Mouse (Mus musculus): ENCODE data around the gene Myo10. TPM values are rescaled to one million over a fixed set of nuclear protein-coding genes. Genes with fewer than 3 reads are reported as not detected.
A peak's percentile ranks its signal among the peaks of the same experiment; 100 is the strongest.

Gene Myo10
- polyA plus RNA-seq, 1 experiment from 2014 or later, result 23.9 TPM

DNA sequence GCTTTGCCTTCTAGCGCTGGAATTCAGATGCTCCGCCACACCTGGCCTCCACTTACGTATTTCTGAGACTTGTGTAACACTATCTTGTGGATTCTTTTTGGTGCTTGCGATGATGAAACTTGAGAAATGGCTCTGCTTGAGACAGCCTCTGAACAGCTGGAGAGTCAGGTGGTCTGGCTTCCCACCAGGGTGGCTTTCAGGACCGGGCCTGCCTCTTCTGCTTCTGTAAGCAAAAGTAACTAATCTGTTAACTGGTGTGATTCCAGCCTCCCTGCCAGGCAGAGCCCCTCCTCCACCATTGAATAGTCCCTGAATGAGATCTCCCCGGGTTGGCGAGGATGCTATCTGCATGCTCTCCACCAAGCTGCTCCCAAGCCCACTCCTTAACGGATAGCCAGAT is 140.0 kb downstream of the Myo10 start:
- no peaks in the 10 kb centered on the region for H3K9me3 ChIP-seq
- H3K9ac ChIP-seq, result no peak overlapping the region
- H3K27me3 ChIP-seq (replicated peaks), result no peaks in the 10 kb centered on the region
- no peak overlapping the region for H3K27ac ChIP-seq
- H3K4me2 ChIP-seq (replicated peaks), result no peak overlapping the region
- WGBS, result 38% methylated on average over 8 of the region's 8 CpGs
- no peak for ATAC-seq
- no peak overlapping the region for H3K4me3 ChIP-seq (replicated peaks)
- peaks cover 33% of the 10 kb centered on the region for H3K4me1 ChIP-seq (replicated peaks)
- H3K36me3 ChIP-seq, result no peaks in the 10 kb centered on the region

GRCm38 (mm10) chr15:25763106-25763505 is 140.8 kb downstream of the Myo10 start:
- H3K27ac ChIP-seq, result no peak overlapping the region
- WGBS, result 87% methylated on average over 7 of the region's 7 CpGs
- H3K9me3 ChIP-seq, result no peaks in the 10 kb centered on the region
- H3K36me3 ChIP-seq, result no peaks in the 10 kb centered on the region
- no peak for ATAC-seq
- peaks cover 35% of the 10 kb centered on the region for H3K4me1 ChIP-seq (replicated peaks)
- H3K4me3 ChIP-seq (replicated peaks), result no peak overlapping the region
- no peak overlapping the region for H3K9ac ChIP-seq
- no peaks in the 10 kb centered on the region for H3K27me3 ChIP-seq (replicated peaks)
- H3K4me2 ChIP-seq (replicated peaks), result no peak overlapping the region

GRCm38 (mm10) chr15:25764653-25765352 is 142.5 kb downstream of the Myo10 start:
- 79% methylated on average over 13 of the region's 13 CpGs for WGBS
- H3K9ac ChIP-seq, result no peak overlapping the region

DNA sequence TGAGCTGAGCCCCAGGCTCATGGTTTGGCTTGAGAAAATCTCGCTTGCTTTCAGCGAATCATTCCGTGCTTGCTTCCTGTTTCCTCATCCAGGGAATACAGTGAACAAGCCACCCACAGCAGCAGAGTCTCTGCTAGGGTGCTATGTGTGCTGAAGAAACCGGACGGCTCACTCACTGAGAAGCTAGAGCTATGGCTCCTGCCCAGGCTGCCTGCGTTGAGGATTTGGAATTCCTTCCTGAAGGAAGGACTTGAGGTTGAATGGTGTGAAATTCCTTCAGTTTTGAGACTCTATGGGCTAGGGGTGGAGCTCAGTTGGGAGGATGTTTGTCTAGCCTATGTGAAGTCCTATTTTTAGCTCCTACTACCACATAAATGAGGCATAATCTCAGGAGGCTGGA is 145.5 kb downstream of the Myo10 start:
- 51% methylated on average over 6 of the region's 6 CpGs for WGBS
- Histone ChIP-seq H3K4me3 (replicated peaks) (no peak overlapping the region), H3K9me3 (no peaks in the 10 kb centered on the region), H3K36me3 (0 out of 2 replicates have a peak, but pooled peaks cover 4% of the 10 kb centered on the region), H3K4me2 (replicated peaks) (0 out of 2 replicates have a peak overlapping the region, but pooled peaks have one; percentile 9), H3K27ac (0 out of 2 replicates have a peak overlapping the region, but pooled peaks have one; percentile 33), H3K27me3 (replicated peaks) (no peaks in the 10 kb centered on the region), H3K9ac (no peak overlapping the region), H3K4me1 (replicated peaks) (peaks cover 18% of the 10 kb centered on the region; the same call in 1 of the 2 replicates)
- peak; percentile 19; the same call in 1 of the 2 replicates for ATAC-seq

More at GRCm38 (mm10) chr15:25764653-25765352, 142.5 kb downstream of the Myo10 start:
- Histone ChIP-seq H3K36me3 (no peaks in the 10 kb centered on the region), H3K27ac (peak overlapping the region; percentile 10; the same call in 1 of the 2 replicates), H3K27me3 (replicated peaks) (no peaks in the 10 kb centered on the region), H3K4me2 (replicated peaks) (no peak overlapping the region), H3K4me3 (replicated peaks) (no peak overlapping the region), H3K4me1 (replicated peaks) (peaks cover 33% of the 10 kb centered on the region; the same call in 1 of the 2 replicates), H3K9me3 (no peaks in the 10 kb centered on the region)
- no peak for ATAC-seq

DNA sequence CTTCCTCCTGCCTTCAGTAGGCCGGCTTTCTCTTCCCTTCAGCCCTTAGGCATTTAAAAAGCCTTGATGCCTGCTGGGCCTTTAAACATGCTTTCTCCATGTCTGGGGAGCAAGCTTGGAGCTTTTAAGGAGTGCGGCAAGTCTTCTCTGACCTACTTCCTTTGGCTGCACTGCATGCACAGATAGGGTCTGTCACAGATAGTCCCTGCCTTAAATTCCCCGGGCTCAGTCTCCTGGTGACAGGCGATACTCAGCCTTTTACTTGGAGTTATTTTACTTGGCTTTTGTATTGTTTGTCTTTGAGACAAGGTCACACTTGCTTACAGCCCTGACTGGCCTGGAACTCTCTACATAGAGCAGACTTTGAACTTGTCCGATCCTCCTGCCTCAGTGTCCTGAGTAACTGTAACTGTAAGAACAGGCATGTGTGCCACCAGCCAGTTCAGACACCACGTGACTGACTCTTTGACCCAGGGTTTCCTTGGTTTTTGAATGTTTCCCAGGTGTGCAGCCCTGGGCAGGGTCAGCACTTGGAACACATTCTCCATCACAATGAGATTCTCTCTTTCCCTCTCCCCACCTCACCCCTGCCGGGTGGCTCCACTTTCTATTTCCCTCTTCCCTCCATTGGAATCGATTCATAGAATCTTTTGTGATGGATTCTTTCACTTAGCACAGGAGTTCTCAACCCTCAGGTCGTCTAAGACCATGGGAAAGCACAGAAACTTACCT is 147.4 kb downstream of the Myo10 start:
- WGBS, result 81% methylated on average over 9 of the region's 9 CpGs

DNA sequence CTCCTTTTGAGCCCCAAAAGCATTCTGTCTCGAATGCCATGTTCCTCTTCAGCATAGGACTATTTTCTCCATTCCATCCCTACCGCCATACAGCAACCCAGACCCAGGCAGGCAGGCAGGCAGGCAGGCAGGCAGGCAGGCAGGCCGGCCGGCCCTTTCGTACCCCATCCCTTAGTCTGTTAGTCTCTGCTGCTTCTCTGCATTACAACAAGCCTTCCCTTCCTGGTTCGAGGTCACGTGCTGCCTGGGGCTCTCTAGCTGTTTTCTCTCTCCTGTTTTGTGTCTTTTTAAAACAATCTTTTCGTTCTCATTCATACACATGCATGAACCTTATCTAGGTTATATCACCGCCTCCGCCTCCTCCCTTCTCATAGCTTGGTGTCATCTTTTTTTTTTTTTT is 149.5 kb downstream of the Myo10 start:
- no peak overlapping the region for H3K9ac ChIP-seq
- no peaks in the 10 kb centered on the region for H3K9me3 ChIP-seq
- H3K27me3 ChIP-seq (replicated peaks), result no peaks in the 10 kb centered on the region
- no peak for ATAC-seq
- 0 out of 2 replicates have a peak, but pooled peaks cover 4% of the 10 kb centered on the region for H3K36me3 ChIP-seq
- no peak overlapping the region for H3K4me2 ChIP-seq (replicated peaks)
- 95% methylated on average over 10 of the region's 10 CpGs for WGBS
- H3K27ac ChIP-seq, result no peak overlapping the region
- H3K4me3 ChIP-seq (replicated peaks), result no peak overlapping the region
- peaks cover 17% of the 10 kb centered on the region; the same call in 1 of the 2 replicates for H3K4me1 ChIP-seq (replicated peaks)

More for the DNA sequence above, 147.4 kb downstream of the Myo10 start:
- 0 out of 2 replicates have a peak, but pooled peaks cover 4% of the 10 kb centered on the region for H3K36me3 ChIP-seq
- H3K27me3 ChIP-seq (replicated peaks), result no peaks in the 10 kb centered on the region
- H3K4me3 ChIP-seq (replicated peaks), result no peak overlapping the region
- no peak overlapping the region for H3K9ac ChIP-seq
- H3K4me1 ChIP-seq (replicated peaks), result peaks cover 19% of the 10 kb centered on the region; the same call in 1 of the 2 replicates
- H3K27ac ChIP-seq, result no peak overlapping the region
- H3K4me2 ChIP-seq (replicated peaks), result no peak overlapping the region
- H3K9me3 ChIP-seq, result no peaks in the 10 kb centered on the region
- ATAC-seq, result no peak

- H3K9ac ChIP-seq, result peak overlapping the region; percentile 23; the same call in 1 of the 2 replicates
Measured at GRCm38 (mm10) chr15:25773711-25774513, 151.6 kb downstream of the Myo10 start.

GRCm38 (mm10) chr15:25778937-25779336 is 156.6 kb downstream of the Myo10 start:
- ATAC-seq, result no peak
- H3K4me2 ChIP-seq (replicated peaks), result no peak overlapping the region
- no peak overlapping the region for H3K27ac ChIP-seq
- peaks cover 5% of the 10 kb centered on the region; the same call in 1 of the 2 replicates for H3K4me1 ChIP-seq (replicated peaks)
- H3K27me3 ChIP-seq (replicated peaks), result no peaks in the 10 kb centered on the region
- no peak overlapping the region for H3K4me3 ChIP-seq (replicated peaks)
- H3K9me3 ChIP-seq, result no peaks in the 10 kb centered on the region
- no peak overlapping the region for H3K9ac ChIP-seq
- peaks cover 24% of the 10 kb centered on the region for H3K36me3 ChIP-seq
- WGBS, result 69% methylated on average over 8 of the region's 8 CpGs

More at GRCm38 (mm10) chr15:25773711-25774513, 151.6 kb downstream of the Myo10 start:
- H3K4me2 ChIP-seq (replicated peaks), result peak overlapping the region; percentile 62
- peaks cover 7% of the 10 kb centered on the region; the same call in 1 of the 2 replicates for H3K4me1 ChIP-seq (replicated peaks)
- peak overlapping the region; percentile 71 for H3K27ac ChIP-seq
- no peaks in the 10 kb centered on the region for H3K9me3 ChIP-seq
- peak; percentile 50 for ATAC-seq
- H3K4me3 ChIP-seq (replicated peaks), result peak overlapping the region; percentile 35
- H3K27me3 ChIP-seq (replicated peaks), result no peaks in the 10 kb centered on the region
- H3K36me3 ChIP-seq, result 0 out of 2 replicates have a peak, but pooled peaks cover 4% of the 10 kb centered on the region
- WGBS, result 5% methylated on average over 21 of the region's 21 CpGs

DNA sequence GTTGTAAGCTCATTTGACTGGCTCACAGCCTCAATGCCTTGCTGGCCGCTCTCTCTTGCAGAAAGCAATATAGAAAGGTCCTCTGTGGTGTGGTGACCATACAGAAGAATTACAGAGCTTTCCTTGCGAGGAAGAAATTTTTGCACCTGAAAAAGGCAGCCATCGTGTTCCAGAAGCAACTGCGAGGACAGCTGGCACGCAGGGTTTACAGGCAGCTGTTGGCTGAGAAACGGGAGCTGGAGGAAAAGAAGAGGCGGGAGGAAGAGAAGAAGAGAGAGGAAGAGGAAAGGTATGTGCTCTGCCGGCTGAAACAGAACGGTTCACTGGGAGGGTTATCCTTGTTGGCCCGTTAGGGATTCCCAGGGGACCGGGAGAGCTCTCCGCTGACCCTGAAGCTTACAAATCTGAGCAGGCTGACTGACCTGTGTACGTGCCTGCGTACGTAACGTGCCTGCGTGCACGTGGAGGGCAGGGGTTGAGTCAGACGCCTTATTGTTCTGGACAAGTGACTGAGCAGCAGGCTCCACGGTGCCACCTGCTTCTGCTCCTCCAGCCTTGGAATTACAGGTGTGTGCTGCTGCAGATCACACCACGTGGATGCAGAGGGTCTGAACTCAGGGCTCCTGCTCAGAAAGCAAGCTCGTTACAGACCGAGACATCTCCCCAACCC is 157.3 kb downstream of the Myo10 start:
- Histone ChIP-seq H3K4me2 (replicated peaks) (no peak overlapping the region), H3K4me1 (replicated peaks) (peaks cover 5% of the 10 kb centered on the region; the same call in 1 of the 2 replicates), H3K27me3 (replicated peaks) (no peaks in the 10 kb centered on the region), H3K27ac (no peak overlapping the region), H3K9me3 (no peaks in the 10 kb centered on the region), H3K4me3 (replicated peaks) (no peak overlapping the region), H3K9ac (no peak overlapping the region), H3K36me3 (peaks cover 26% of the 10 kb centered on the region)
- ATAC-seq, result no peak
- WGBS, result 81% methylated on average over 23 of the region's 23 CpGs

GRCm38 (mm10) chr15:25781053-25781452 is 158.7 kb downstream of the Myo10 start:
- no peak overlapping the region for H3K27ac ChIP-seq
- no peaks in the 10 kb centered on the region for H3K9me3 ChIP-seq
- WGBS, result 86% methylated on average over 33 of the region's 33 CpGs
- no peaks in the 10 kb centered on the region for H3K4me1 ChIP-seq (replicated peaks)
- no peak overlapping the region for H3K4me2 ChIP-seq (replicated peaks)
- H3K9ac ChIP-seq, result no peak overlapping the region
- ATAC-seq, result no peak
- H3K4me3 ChIP-seq (replicated peaks), result no peak overlapping the region
- H3K36me3 ChIP-seq, result peaks cover 31% of the 10 kb centered on the region
- H3K27me3 ChIP-seq (replicated peaks), result no peaks in the 10 kb centered on the region

Data from intestine, embryonic 15.5 days (tissue).